ENCODE assay signal across 29 mouse cellular contexts in genomic region chr10:105228623-105229022, GRCm38 (mm10).
DNase-seq lines count a peak whose midpoint lies in the region; ATAC-seq lines count a peak whose summit lies in the region.
"Had no signal": no experiment of that assay in that cellular context is flagged by ENCODE, and none has a peak within 500 bp of the region (broad histone marks: within the 10 kb centered on the region; RNA-seq: fewer than 3 reads in every experiment).

No protein-coding gene starts in this region.

- H3K4me3 ChIP-seq in midbrain, embryonic 11.5 days (ENCODE audit: low read depth, low read length): no peak overlapping the region
- no peak overlapping the region for H3K4me3 ChIP-seq in midbrain, embryonic 13.5 days (replicated peaks)
- H3K4me3 ChIP-seq in forebrain, embryonic 16.5 days (replicated peaks; ENCODE audit: low read length): no peak overlapping the region
- H3K4me3 ChIP-seq: embryonic facial prominence, embryonic 13.5 days; embryonic facial prominence, embryonic 15.5 days; erythroblast, embryonic 14.5 days; forebrain, embryonic 10.5 days; forebrain, embryonic 12.5 days had no signal

- H3K9ac ChIP-seq in midbrain, embryonic 11.5 days (ENCODE audit: low read length): no peak overlapping the region
- H3K9ac ChIP-seq in midbrain, embryonic 13.5 days (replicated peaks): no peak overlapping the region
- H3K9ac ChIP-seq in forebrain, embryonic 16.5 days (replicated peaks; ENCODE audit: low read depth, low read length): no peak overlapping the region
- H3K9ac ChIP-seq: embryonic facial prominence, embryonic 13.5 days; embryonic facial prominence, embryonic 15.5 days; forebrain, embryonic 12.5 days; forebrain, postnatal 0 days had no signal

- ATAC-seq in frontal cortex, adult (ENCODE audit: low TSS enrichment): peak; percentile 94
- ATAC-seq in midbrain, embryonic 11.5 days (ENCODE audit: low FRiP score): no peak
- no peak for ATAC-seq in midbrain, embryonic 13.5 days
- ATAC-seq in forebrain, embryonic 16.5 days: no peak
- ATAC-seq: activated CD4-positive, CD25-positive, alpha-beta regulatory T cell, adult 4 months; CD4-positive, CD25-positive, alpha-beta regulatory T cell, adult 4 months; forebrain, embryonic 14.5 days; forebrain, postnatal 0 days; Patski had no signal

- no peaks in the 10 kb centered on the region for H3K27me3 ChIP-seq in midbrain, embryonic 11.5 days (ENCODE audit: control insufficient read depth, insufficient read depth, low read length)
- no peaks in the 10 kb centered on the region for H3K27me3 ChIP-seq in midbrain, embryonic 13.5 days
- no peaks in the 10 kb centered on the region for H3K27me3 ChIP-seq in forebrain, embryonic 16.5 days (replicated peaks; ENCODE audit: control insufficient read depth, insufficient read depth, low read length)
- H3K27me3 ChIP-seq: CH12.LX; embryonic facial prominence, embryonic 13.5 days; embryonic facial prominence, embryonic 15.5 days; forebrain, embryonic 12.5 days; Patski had no signal

- H3K4me2 ChIP-seq in midbrain, embryonic 11.5 days: no peak overlapping the region
- H3K4me2 ChIP-seq in midbrain, embryonic 13.5 days (replicated peaks): no peak overlapping the region
- H3K4me2 ChIP-seq in forebrain, embryonic 16.5 days (ENCODE audit: low read length): no peak overlapping the region
- H3K4me2 ChIP-seq: embryonic facial prominence, embryonic 13.5 days; embryonic facial prominence, embryonic 15.5 days; forebrain, embryonic 12.5 days had no signal

- H3K9me3 ChIP-seq in midbrain, embryonic 11.5 days (ENCODE audit: control insufficient read depth, low read length): no peaks in the 10 kb centered on the region
- H3K9me3 ChIP-seq in midbrain, embryonic 13.5 days: no peaks in the 10 kb centered on the region
- H3K9me3 ChIP-seq in forebrain, embryonic 16.5 days (ENCODE audit: control insufficient read depth, low read length): no peaks in the 10 kb centered on the region
- H3K9me3 ChIP-seq: embryonic facial prominence, embryonic 13.5 days; embryonic facial prominence, embryonic 15.5 days; forebrain, embryonic 10.5 days; forebrain, embryonic 12.5 days; G1E had no signal

- H3K4me1 ChIP-seq in midbrain, embryonic 11.5 days (ENCODE audit: control insufficient read depth, insufficient read depth, low read length): no peaks in the 10 kb centered on the region
- no peaks in the 10 kb centered on the region for H3K4me1 ChIP-seq in midbrain, embryonic 13.5 days (replicated peaks)
- no peaks in the 10 kb centered on the region for H3K4me1 ChIP-seq in forebrain, embryonic 16.5 days (replicated peaks; ENCODE audit: control insufficient read depth, insufficient read depth, low read length)
- H3K4me1 ChIP-seq: forebrain, embryonic 10.5 days; forebrain, embryonic 12.5 days had no signal

- no peaks in the 10 kb centered on the region for H3K36me3 ChIP-seq in midbrain, embryonic 11.5 days (ENCODE audit: control insufficient read depth, insufficient read depth, low read length)
- no peaks in the 10 kb centered on the region for H3K36me3 ChIP-seq in midbrain, embryonic 13.5 days
- H3K36me3 ChIP-seq in forebrain, embryonic 16.5 days (ENCODE audit: control insufficient read depth, insufficient read depth): no peaks in the 10 kb centered on the region
- H3K36me3 ChIP-seq: embryonic facial prominence, embryonic 13.5 days; embryonic facial prominence, embryonic 15.5 days; forebrain, embryonic 10.5 days; forebrain, embryonic 12.5 days; G1E had no signal

- no peak overlapping the region for H3K27ac ChIP-seq in midbrain, embryonic 11.5 days (ENCODE audit: low read depth, low read length)
- no peak overlapping the region for H3K27ac ChIP-seq in midbrain, embryonic 13.5 days
- no peak overlapping the region for H3K27ac ChIP-seq in forebrain, embryonic 16.5 days (ENCODE audit: low read length)
- H3K27ac ChIP-seq: embryonic facial prominence, embryonic 13.5 days; embryonic facial prominence, embryonic 15.5 days; forebrain, embryonic 10.5 days; forebrain, embryonic 12.5 days had no signal

- no peak for DNase-seq in frontal cortex, postnatal 10 days (ENCODE audit: low spot score in 2 of 2)
- DNase-seq in midbrain, embryonic 11.5 days (ENCODE audit: low spot score, missing footprints): peak; percentile 26
- peak; percentile 60 for DNase-seq in brain, adult 2 months (ENCODE audit: low read depth, low spot score)
- no peak for DNase-seq in testis, postnatal 10 days (ENCODE audit: low spot score)
- DNase-seq: adrenal gland, adult 8-10 months; adrenal gland, postnatal 14 days; adrenal gland, postnatal 36 days; B cell, adult 2 months; cerebellum, adult 11 months; cerebellum, adult 18-20 months; cerebellum, adult 8-10 months; cerebellum, adult 9-11 months; cerebellum, postnatal 14 days; cerebellum, postnatal 36 days; forebrain, postnatal 0 days had no signal

- 94% methylated on average over 2 of the region's 2 CpGs for WGBS in midbrain, embryonic 11.5 days
- 93% methylated on average over 2 of the region's 2 CpGs for WGBS in midbrain, embryonic 13.5 days
- WGBS in forebrain, embryonic 16.5 days: 86% methylated on average over 2 of the region's 2 CpGs

Comparison
In these comparisons a context has a peak if more than half of its experiments do, and no peak if none do; other contexts are left out.
1. DNase-seq: peak in midbrain, embryonic 11.5 days (single experiment) and brain, adult 2 months (single experiment); none in frontal cortex, postnatal 10 days (0 of 2) and testis, postnatal 10 days (single experiment).